Mouse (Mus musculus) lung, postnatal 0 days (tissue): Measurements from ENCODE around the gene Tns3.

ENCODE experiments used
- CTCF ChIP-seq: IDR thresholded peaks from 2 replicates; pipeline ENCODE4 v1.5.1; 2016; ENCODE audit warnings: antibody characterized with exemption, mild to moderate bottlenecking
- EP300 ChIP-seq: IDR thresholded peaks from 2 replicates; pipeline ENCODE4 v1.6.1; 2016; ENCODE audit warnings: antibody characterized with exemption, mild to moderate bottlenecking, control low read depth

- TF ChIP-seq CTCF (no peak), EP300 (no peak)
Observed at GRCm38 (mm10) chr11:8532112-8532747, 132.1 kb downstream of the Tns3 start.
